Mouse (Mus musculus) olfactory bulb, adult 2 months (tissue): ENCODE data around the gene Mcee.

Experiments
- CTCF ChIP-seq: fragments of 200-500 bp; IDR thresholded peaks from 2 replicates; pipeline ENCODE4 v1.5.1; 2012; ENCODE audit warnings: low read depth, mild to moderate bottlenecking, low read length, moderate library complexity; ENCODE audit not compliant: insufficient read depth
- POLR2A ChIP-seq: fragments of 200-500 bp; IDR thresholded peaks from 2 replicates; pipeline ENCODE4 v1.6.1; 2012; ENCODE audit warnings: mild to moderate bottlenecking, low read depth, low read length, moderate library complexity; ENCODE audit not compliant: insufficient read depth

GRCm38 (mm10) chr7:64400725-64401124, 8.3 kb downstream of the Mcee start:
- TF ChIP-seq POLR2A (no peak), CTCF (no peak)
